Mouse (Mus musculus) adrenal gland, adult (tissue): ENCODE data around the gene Mapt.
"Not testable (repeated sequence)": the region's sequence is repeated elsewhere in the genome, so short reads cannot be mapped to it uniquely, and the experiment has no call there.

Experiments
- DNase-seq, 2 experiments: peaks; one replicate each; pipeline ENCODE4 v3.0.0; 2022 to 2023; ENCODE audit warnings: low spot score in 1 of 2; ENCODE audit not compliant: inconsistent age in 2 of 2

Mapt gene

DNA sequence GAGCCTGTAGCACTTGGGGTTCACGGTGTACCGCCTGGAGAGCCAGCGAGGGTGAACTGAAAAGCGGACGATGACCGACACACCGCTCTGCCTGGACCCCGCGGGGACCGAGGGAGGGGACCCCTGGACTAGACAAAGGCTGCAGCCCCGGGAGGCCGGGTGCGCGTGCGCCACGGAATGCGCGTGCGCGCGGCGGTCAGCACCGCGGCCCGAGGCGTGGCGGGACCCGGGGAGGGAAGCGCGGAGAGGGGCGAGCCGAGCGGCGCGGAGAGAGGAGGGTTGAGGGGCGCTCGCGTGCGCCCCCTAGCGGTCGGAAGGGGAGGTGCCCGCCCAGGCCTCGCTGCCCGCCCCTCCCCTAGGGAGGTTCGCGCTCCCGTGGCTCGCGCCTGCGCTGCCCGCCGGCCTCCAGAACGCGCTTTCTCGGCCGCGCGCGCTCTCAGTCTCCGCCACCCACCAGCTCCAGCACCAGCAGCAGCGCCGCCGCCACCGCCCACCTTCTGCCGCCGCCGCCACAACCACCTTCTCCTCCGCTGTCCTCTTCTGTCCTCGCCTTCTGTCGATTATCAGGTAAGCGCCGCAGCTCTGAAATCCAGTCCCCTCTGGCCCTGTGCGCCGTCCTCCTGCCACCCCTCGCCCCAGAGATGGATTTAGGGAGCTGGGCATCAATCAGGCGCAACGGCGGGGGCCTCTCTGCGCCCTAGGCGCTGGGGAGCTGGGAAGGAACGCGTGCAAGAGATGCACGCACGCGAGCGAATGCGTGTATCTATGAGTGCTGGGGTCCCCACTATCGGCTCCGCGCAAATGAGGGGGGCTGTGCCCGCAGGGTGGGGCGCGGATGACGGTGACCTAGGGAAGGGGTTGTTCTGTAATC is at the start of gene Mapt:
Gene Mapt (plus strand): TSS at position 350 of the 871 bp plus-strand sequence.
- DNase-seq = peak; percentile 95 to 97

- DNase-seq = no peak
Measured at GRCm38 (mm10) chr11:104182141-104182540, 49.0 kb upstream of the Mapt start.

GRCm38 (mm10) chr11:104186135-104186836 is 44.9 kb upstream of the Mapt start, which contains the start of gene Sppl2c:
Gene Sppl2c (plus strand): TSS chr11:104186327.
- no peak for DNase-seq

- DNase-seq = no peak
Measured at GRCm38 (mm10) chr11:104186837-104187150, 44.4 kb upstream of the Mapt start.

DNA sequence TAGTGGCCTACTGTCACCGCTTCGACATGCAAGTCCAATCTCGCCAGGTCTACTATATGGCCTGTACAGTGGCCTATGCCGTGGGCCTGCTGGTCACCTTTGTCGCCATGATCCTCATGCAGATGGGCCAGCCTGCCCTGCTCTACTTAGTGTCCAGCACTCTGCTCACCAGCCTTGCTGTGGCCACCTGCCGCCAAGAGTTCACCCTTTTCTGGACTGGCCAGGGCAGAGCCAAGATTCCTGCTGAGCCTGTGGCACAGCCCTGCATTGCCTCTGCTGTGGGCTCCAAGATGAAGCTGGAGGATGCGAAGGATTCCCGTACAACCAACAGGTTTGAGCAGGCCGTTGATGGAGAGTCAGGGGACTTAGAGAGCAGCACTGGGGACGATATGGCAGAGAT is 43.4 kb upstream of the Mapt start:
- DNase-seq = no peak

DNA sequence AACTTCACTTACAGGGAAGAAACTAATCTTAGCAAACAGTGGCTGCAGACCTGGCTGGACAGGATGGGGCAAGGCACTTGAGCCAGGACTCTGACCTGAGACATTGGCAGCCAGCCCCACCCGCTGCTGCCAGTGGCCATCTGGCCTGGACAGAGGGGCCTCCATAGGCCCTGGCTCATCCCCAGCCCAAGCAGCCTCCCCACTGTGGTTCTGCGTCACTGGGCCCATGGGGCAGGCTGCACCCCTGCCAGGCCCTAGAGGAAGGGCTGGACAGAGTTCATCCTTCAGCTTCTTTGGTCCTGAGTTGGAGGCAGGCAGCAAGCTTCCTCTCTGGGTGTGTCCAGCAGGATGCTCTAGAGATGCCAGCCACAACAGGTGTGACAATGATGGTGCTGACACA is 41.2 kb upstream of the Mapt start:
- DNase-seq = no peak

DNA sequence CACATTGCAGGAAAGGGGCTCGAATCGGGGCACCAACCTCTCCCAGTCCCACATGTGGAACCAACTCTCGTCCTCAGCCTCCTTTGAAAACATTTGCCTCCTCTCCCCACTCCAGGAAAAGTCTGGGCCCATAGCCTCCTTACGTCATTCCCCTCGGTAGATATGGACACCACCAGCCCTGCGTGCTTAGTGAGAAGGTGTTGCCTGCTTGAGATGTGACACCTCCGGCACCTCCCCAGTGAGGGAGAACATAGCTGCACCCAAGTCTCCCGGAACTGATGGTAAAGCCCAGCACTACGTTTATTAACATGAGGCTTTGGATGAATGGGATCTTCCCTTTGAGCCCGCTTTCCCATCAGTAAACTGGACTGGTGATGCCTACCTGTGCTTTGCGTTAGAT is 35.8 kb upstream of the Mapt start:
- no peak for DNase-seq

- peak; percentile 66 to 95 for DNase-seq
Measured at GRCm38 (mm10) chr11:104195791-104196190, 35.4 kb upstream of the Mapt start.

- DNase-seq = peak; percentile 17 to 67
Measured at GRCm38 (mm10) chr11:104197861-104198260, 33.3 kb upstream of the Mapt start.

- DNase-seq = no peak
Measured at GRCm38 (mm10) chr11:104203271-104203670, 27.9 kb upstream of the Mapt start.

- no peak for DNase-seq
Measured at GRCm38 (mm10) chr11:104206573-104206972, 24.6 kb upstream of the Mapt start.

DNA sequence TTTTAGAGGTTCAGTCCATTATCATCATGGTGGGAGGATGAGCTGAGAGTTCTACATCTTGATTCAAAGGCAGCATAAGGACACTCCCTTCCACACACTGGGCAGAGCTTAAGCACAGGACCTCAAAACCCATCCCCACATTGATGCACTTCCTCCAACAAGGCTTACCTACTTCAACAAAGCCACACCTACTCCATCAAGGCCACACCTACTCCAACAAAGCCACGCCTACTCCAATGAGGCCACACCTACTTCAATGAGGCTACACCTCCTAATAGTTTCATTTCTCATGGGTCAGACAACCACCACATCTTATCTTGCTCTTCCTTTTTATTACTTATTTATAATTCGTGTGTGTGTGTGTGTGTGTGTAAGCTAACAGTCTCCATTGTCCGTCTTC is 22.1 kb upstream of the Mapt start:
- DNase-seq = no peak

GRCm38 (mm10) chr11:104211251-104211650 is 19.9 kb upstream of the Mapt start:
- no peak for DNase-seq

- not testable (repeated sequence) for DNase-seq
Measured at GRCm38 (mm10) chr11:104214128-104214527, 17.1 kb upstream of the Mapt start.

GRCm38 (mm10) chr11:104218075-104218474 is 13.1 kb upstream of the Mapt start:
- no peak for DNase-seq

GRCm38 (mm10) chr11:104220291-104220690 is 10.9 kb upstream of the Mapt start:
- no peak for DNase-seq

DNA sequence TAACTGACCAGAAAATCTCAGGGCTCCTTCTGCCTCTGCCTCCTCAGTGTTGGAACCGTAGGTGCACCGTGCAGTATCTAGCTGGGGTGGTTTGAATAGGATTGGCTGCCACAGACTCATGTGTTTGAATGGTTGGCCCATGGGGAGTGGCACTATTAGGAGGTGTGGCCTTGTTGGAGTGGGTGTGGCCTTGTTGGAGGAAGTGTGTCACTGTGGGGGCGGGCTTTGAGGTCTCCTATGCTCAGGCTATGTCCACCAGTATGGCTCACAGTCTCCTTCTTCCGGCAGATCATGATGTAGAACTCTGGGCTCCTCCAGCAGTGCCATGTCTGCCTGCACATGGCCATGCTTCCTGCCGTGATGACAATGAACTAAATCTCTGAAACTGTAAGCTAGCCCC is 9.4 kb upstream of the Mapt start:
- DNase-seq = no peak

DNA sequence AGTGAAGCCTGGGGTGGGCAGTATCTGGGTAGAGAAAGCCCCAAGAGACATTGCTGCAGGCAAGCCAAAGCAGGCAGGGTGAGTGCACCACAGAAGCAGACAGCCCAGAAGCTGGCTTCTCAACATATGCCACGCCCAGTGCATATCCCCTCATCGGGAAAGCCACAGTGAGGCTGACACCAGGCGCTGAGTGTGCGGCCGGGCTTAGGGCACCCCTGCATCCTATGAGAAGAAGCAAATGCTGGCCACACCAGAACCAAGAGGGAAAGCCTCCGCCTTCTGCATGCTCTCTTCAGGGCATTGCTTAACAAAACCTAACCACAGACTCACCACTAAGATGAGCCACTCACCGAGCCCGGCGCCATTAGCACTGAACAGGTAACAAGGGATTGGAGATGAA is 7.9 kb upstream of the Mapt start:
- DNase-seq = no peak

DNA sequence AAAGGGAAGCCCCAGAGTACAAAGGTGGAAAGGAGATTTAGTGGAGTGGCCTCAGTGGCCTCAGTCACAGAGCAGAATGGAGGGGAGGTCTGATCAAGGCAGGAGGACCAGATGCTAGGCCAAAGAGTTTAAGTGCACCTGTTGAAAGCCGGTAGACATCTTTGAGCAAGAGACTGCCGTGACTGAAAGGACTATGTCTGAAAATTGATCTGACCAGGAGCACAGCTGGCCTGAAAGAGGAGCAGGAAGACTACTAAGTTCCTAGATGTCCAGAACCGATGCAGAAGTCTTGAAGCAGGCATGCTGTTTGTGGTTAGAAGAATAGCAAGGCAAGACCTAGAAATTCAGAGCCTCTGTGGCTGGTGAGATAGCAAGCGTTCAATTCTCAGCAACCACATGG is 1.8 kb upstream of the Mapt start:
- DNase-seq = peak in 1 of 2 experiments; percentile 31

DNA sequence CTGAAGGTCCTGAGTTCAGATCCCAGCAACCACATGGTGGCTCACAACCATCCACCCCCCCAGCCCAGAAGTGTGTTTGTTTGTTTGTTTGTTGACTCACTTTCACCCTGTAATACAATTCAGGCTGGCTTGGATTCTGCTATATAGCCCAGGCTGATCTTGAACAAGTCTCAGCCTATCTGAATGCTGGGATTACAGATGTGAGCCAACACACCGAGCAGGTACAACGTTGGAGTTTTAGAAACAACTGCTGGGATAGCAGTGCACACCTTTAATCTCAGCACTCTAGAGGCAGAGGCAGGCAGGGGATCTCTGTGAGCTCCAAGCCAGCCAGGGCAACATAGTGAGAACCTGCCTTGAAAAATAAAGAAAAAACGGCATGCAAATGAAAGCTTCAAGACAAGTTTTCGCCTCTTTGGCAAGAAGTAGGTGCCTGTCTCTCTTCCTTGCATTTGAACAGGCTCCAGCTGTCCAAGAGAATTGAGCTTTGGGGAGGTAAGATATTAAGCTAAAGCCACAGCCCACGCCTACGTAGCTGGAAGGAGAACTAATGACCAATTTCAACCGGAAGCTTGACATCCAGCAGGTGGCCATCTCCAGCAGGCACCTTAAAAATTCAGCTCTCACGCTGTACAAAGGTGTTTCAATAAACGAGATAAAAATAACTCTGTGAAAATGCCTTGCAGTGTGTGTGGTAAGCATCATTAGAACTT is 968 bp upstream of the Mapt start:
- DNase-seq = peak; percentile 43 to 76

- DNase-seq = peak; percentile 72 to 89
Measured at GRCm38 (mm10) chr11:104232141-104233061, 1.2 kb downstream of the Mapt start.
